Comparison of ENCODE assay signal across 12 mouse cellular contexts in genomic region chr10:29635828-29636227, GRCm38 (mm10).
DNase-seq lines count a peak whose midpoint lies in the region; ATAC-seq lines count a peak whose summit lies in the region.
"Had no signal": no experiment of that assay in that cellular context is flagged by ENCODE, and none has a peak within 500 bp of the region (broad histone marks: within the 10 kb centered on the region; RNA-seq: fewer than 3 reads in every experiment).

No protein-coding gene starts in this region.

- no peaks in the 10 kb centered on the region for H3K9me3 ChIP-seq in embryonic facial prominence, embryonic 12.5 days
- H3K9me3 ChIP-seq: embryonic facial prominence, embryonic 13.5 days; limb, embryonic 12.5 days had no signal

- 20% methylated on average over 5 of the region's 5 CpGs for WGBS in embryonic facial prominence, embryonic 12.5 days

- peaks cover 6% of the 10 kb centered on the region; the same call in 1 of the 2 replicates for H3K4me1 ChIP-seq in embryonic facial prominence, embryonic 12.5 days
- H3K4me1 ChIP-seq: limb, embryonic 12.5 days had no signal

- no peaks in the 10 kb centered on the region for H3K36me3 ChIP-seq in embryonic facial prominence, embryonic 12.5 days
- H3K36me3 ChIP-seq: embryonic facial prominence, embryonic 13.5 days; limb, embryonic 12.5 days had no signal

- H3K27ac ChIP-seq in embryonic facial prominence, embryonic 12.5 days = no peak overlapping the region
- H3K27ac ChIP-seq: embryonic facial prominence, embryonic 13.5 days; limb, embryonic 12.5 days had no signal

- DNase-seq in layer of hippocampus, postnatal 10 days (ENCODE audit: low spot score in 2 of 2) = peak; percentile 3 to 11
- no peak for DNase-seq in layer of hippocampus, adult 9-10 months (ENCODE audit: low spot score)
- peak; percentile 8 for DNase-seq in adipocyte (ENCODE audit: low spot score)
- peak; percentile 27 to 30 for DNase-seq in cerebellum, adult 18-20 months
- no peak for DNase-seq in ovary, postnatal 14 days (ENCODE audit: low spot score)
- no peak for DNase-seq in lung, adult 18-20 months
- DNase-seq in urinary bladder, adult 2 months (ENCODE audit: low spot score) = no peak
- DNase-seq: kidney, postnatal 4 days had no signal

- no peak overlapping the region for H3K9ac ChIP-seq in embryonic facial prominence, embryonic 12.5 days
- H3K9ac ChIP-seq: embryonic facial prominence, embryonic 13.5 days; limb, embryonic 12.5 days had no signal

- ATAC-seq in embryonic facial prominence, embryonic 12.5 days (ENCODE audit: insufficient number of reproducible peaks, insufficient read depth, low FRiP score, low TSS enrichment) = 0 out of 2 replicates have a peak, but pooled peaks have one; percentile 75

- H3K4me3 ChIP-seq in embryonic facial prominence, embryonic 12.5 days = no peak overlapping the region
- H3K4me3 ChIP-seq: embryonic facial prominence, embryonic 13.5 days; limb, embryonic 12.5 days had no signal

- no peak overlapping the region for H3K4me2 ChIP-seq in embryonic facial prominence, embryonic 12.5 days (replicated peaks)
- H3K4me2 ChIP-seq: embryonic facial prominence, embryonic 13.5 days; heart, embryonic 11.5 days; limb, embryonic 12.5 days had no signal

- no peaks in the 10 kb centered on the region for H3K27me3 ChIP-seq in embryonic facial prominence, embryonic 12.5 days
- H3K27me3 ChIP-seq: embryonic facial prominence, embryonic 13.5 days; limb, embryonic 12.5 days had no signal

Comparison
In these comparisons a context has a peak if more than half of its experiments do, and no peak if none do; other contexts are left out.
1. DNase-seq: peak in layer of hippocampus, postnatal 10 days (2 of 2), adipocyte (single experiment) and cerebellum, adult 18-20 months (2 of 2); none in layer of hippocampus, adult 9-10 months (single experiment), ovary, postnatal 14 days (single experiment), lung, adult 18-20 months (0 of 2) and urinary bladder, adult 2 months (single experiment).